Mouse (Mus musculus) MEL (cell line): ENCODE measurements around the gene Trim2. TPM values are rescaled to one million over a fixed set of nuclear protein-coding genes. Genes with fewer than 3 reads are reported as not detected.

Source experiments
- DNase-seq: peaks from one replicate; pipeline ENCODE4 v3.0.0; 2011; ENCODE audit warnings: low read depth, low spot score
- H3K27ac ChIP-seq: 2 replicates; pipeline ENCODE4 v1.5.1; 2012; ENCODE audit warnings: low read depth, mild to moderate bottlenecking, control low read depth, low read length, moderate library complexity; ENCODE audit not compliant: control insufficient read depth
- H3K27me3 ChIP-seq, 2 experiments: fragments of 150-350 bp in 1 of 2; sonication (generic) in 1 of 2; 2 replicates each; pipeline ENCODE4 v1.6.1; 2012; ENCODE audit warnings: low read length in 2 of 2, mild to moderate bottlenecking in 2 of 2, improper control_type of control experiment in 1 of 2, moderate library complexity in 1 of 2; ENCODE audit not compliant: insufficient read depth in 2 of 2, control insufficient read depth in 1 of 2
- H3K36me3 ChIP-seq, 2 experiments: 2 replicates each; pipeline ENCODE4 v1.6.1; 2012 to 2014; ENCODE audit warnings: low read length in 2 of 2, improper control_type of control experiment in 1 of 2, inconsistent platforms in 1 of 2, mild to moderate bottlenecking in 1 of 2; ENCODE audit not compliant: insufficient read depth in 2 of 2, control insufficient read depth in 1 of 2
- H3K4me1 ChIP-seq, 2 experiments: fragments of 150-350 bp in 1 of 2; sonication (generic) in 1 of 2; 2 replicates each; pipeline ENCODE4 v1.6.1; 2012; ENCODE audit warnings: low read length in 2 of 2, improper control_type of control experiment in 1 of 2, mild to moderate bottlenecking in 1 of 2; ENCODE audit not compliant: insufficient read depth in 2 of 2, control insufficient read depth in 1 of 2
- H3K4me3 ChIP-seq, 2 experiments: fragments of 150-350 bp in 1 of 2; sonication (generic) in 1 of 2; 2 replicates each; pipeline ENCODE4 v1.5.1; 2012; ENCODE audit warnings: low read depth in 2 of 2, low read length in 2 of 2, mild to moderate bottlenecking in 2 of 2, moderate library complexity in 2 of 2, control low read depth in 1 of 2, improper control_type of control experiment in 1 of 2; ENCODE audit not compliant: control insufficient read depth in 1 of 2, insufficient read depth in 1 of 2
- H3K79me2 ChIP-seq: 2 replicates; pipeline ENCODE4 v1.6.1; 2012; ENCODE audit warnings: mild to moderate bottlenecking, low read length, moderate library complexity; ENCODE audit not compliant: control insufficient read depth, poor library complexity, insufficient read depth
- H3K9ac ChIP-seq: 2 replicates; pipeline ENCODE4 v1.6.1; 2012; ENCODE audit warnings: low read depth, mild to moderate bottlenecking, control low read depth, low read length, moderate library complexity; ENCODE audit not compliant: control insufficient read depth, poor library complexity, severe bottlenecking
- H3K9me3 ChIP-seq: fragments of 150-350 bp; sonication (generic); replicated peaks from 2 replicates; pipeline ENCODE4 v1.6.1; 2012; ENCODE audit warnings: mild to moderate bottlenecking, low read length, improper control_type of control experiment, moderate library complexity; ENCODE audit not compliant: insufficient read depth
- BHLHE40 ChIP-seq: IDR thresholded peaks from 2 replicates; pipeline ENCODE4 v1.6.1; 2012; ENCODE audit warnings: low read depth, mild to moderate bottlenecking, inconsistent platforms, low read length, improper control_type of control experiment, borderline replicate concordance
- CHD1 ChIP-seq: IDR thresholded peaks from 2 replicates; pipeline ENCODE4 v1.6.1; 2012; ENCODE audit warnings: low read depth, mild to moderate bottlenecking, inconsistent platforms, low read length, improper control_type of control experiment
- CHD2 ChIP-seq: IDR thresholded peaks from 2 replicates; pipeline ENCODE4 v1.6.1; 2011; ENCODE audit warnings: low read length, improper control_type of control experiment
- CTCF ChIP-seq, 3 experiments: IDR thresholded peaks in 2 of 3; conservative IDR thresholded peaks in 1 of 3; 2 replicates each; pipeline ENCODE4 v1.5.1; 2011 to 2012; ENCODE audit warnings: low read length in 3 of 3, low read depth in 2 of 3, mild to moderate bottlenecking in 2 of 3, improper control_type of control experiment in 1 of 3, inconsistent platforms in 1 of 3, mixed read lengths in 1 of 3, moderate library complexity in 1 of 3; ENCODE audit not compliant: control insufficient read depth in 1 of 3, insufficient read depth in 1 of 3, poor library complexity in 1 of 3, severe bottlenecking in 1 of 3
- E2F4 ChIP-seq: IDR thresholded peaks from 2 replicates; pipeline ENCODE4 v1.6.1; 2011; ENCODE audit warnings: low read depth, low read length, improper control_type of control experiment, borderline replicate concordance
- EP300 ChIP-seq, 2 experiments: IDR thresholded peaks; 2 replicates each; pipeline ENCODE4 v1.6.1; 2011; ENCODE audit warnings: improper control_type of control experiment in 2 of 2, low read length in 2 of 2, low read depth in 1 of 2, mild to moderate bottlenecking in 1 of 2
- GABPA ChIP-seq: IDR thresholded peaks from 2 replicates; pipeline ENCODE4 v1.6.1; 2012; ENCODE audit warnings: low read depth, mild to moderate bottlenecking, inconsistent platforms, low read length, improper control_type of control experiment, moderate library complexity
- GATA1 ChIP-seq: IDR thresholded peaks from 2 replicates; pipeline ENCODE4 v1.6.1; 2011; ENCODE audit warnings: low read depth, low read length, improper control_type of control experiment
- HCFC1 ChIP-seq: IDR thresholded peaks from 2 replicates; pipeline ENCODE4 v1.6.1; 2012; ENCODE audit warnings: low read depth, mild to moderate bottlenecking, inconsistent platforms, low read length, improper control_type of control experiment, moderate library complexity
- MAX ChIP-seq: IDR thresholded peaks from 2 replicates; pipeline ENCODE4 v1.6.1; 2011; ENCODE audit warnings: low read length, improper control_type of control experiment
- MAZ ChIP-seq: IDR thresholded peaks from 2 replicates; pipeline ENCODE4 v1.6.1; 2012; ENCODE audit warnings: low read depth, mild to moderate bottlenecking, inconsistent platforms, low read length, improper control_type of control experiment
- MEF2A ChIP-seq: IDR thresholded peaks from 2 replicates; pipeline ENCODE4 v1.6.1; 2014; ENCODE audit warnings: low read depth, mild to moderate bottlenecking, inconsistent platforms, low read length, improper control_type of control experiment; ENCODE audit not compliant: poor library complexity, insufficient replicate concordance, severe bottlenecking; ENCODE audit errors: extremely low read depth
- MXI1 ChIP-seq: IDR thresholded peaks from 2 replicates; pipeline ENCODE4 v1.6.1; 2011; ENCODE audit warnings: mild to moderate bottlenecking, low read depth, low read length, improper control_type of control experiment
- POLR2A ChIP-seq, 2 experiments: IDR thresholded peaks; 2 replicates each; pipeline ENCODE4 v1.6.1; 2011 to 2012; ENCODE audit warnings: low read length in 2 of 2, mild to moderate bottlenecking in 2 of 2, control low read depth in 1 of 2, improper control_type of control experiment in 1 of 2, low read depth in 1 of 2, moderate library complexity in 1 of 2; ENCODE audit not compliant: control insufficient read depth in 1 of 2, insufficient read depth in 1 of 2, poor library complexity in 1 of 2
- POLR2AphosphoS5 ChIP-seq: IDR thresholded peaks from 2 replicates; pipeline ENCODE4 v1.6.1; 2012; ENCODE audit warnings: low read depth, borderline replicate concordance, mild to moderate bottlenecking, inconsistent platforms, low read length, moderate library complexity, mixed read lengths
- RAD21 ChIP-seq: IDR thresholded peaks from 2 replicates; pipeline ENCODE4 v1.6.1; 2011; ENCODE audit warnings: mild to moderate bottlenecking, low read depth, low read length, improper control_type of control experiment
- TBP ChIP-seq: IDR thresholded peaks from 2 replicates; pipeline ENCODE4 v1.8.0; 2011; ENCODE audit warnings: low read depth, low read length, improper control_type of control experiment
- TCF12 ChIP-seq: IDR thresholded peaks from 2 replicates; pipeline ENCODE4 v1.6.1; 2014; ENCODE audit warnings: low read depth, mild to moderate bottlenecking, inconsistent platforms, low read length, improper control_type of control experiment, moderate library complexity
- UBTF ChIP-seq: IDR thresholded peaks from 2 replicates; pipeline ENCODE4 v1.6.1; 2012; ENCODE audit warnings: low read depth, mild to moderate bottlenecking, inconsistent platforms, low read length, improper control_type of control experiment, moderate library complexity, borderline replicate concordance; ENCODE audit not compliant: insufficient read depth
- ZC3H11A ChIP-seq: IDR thresholded peaks from 2 replicates; pipeline ENCODE4 v1.6.1; 2012; ENCODE audit warnings: low read depth, mild to moderate bottlenecking, inconsistent platforms, low read length, improper control_type of control experiment
- ZKSCAN1 ChIP-seq: IDR thresholded peaks from 2 replicates; pipeline ENCODE4 v1.6.1; 2012; ENCODE audit warnings: low read depth, mild to moderate bottlenecking, inconsistent platforms, low read length, improper control_type of control experiment, moderate library complexity
- polyA plus RNA-seq, 2 experiments: library from polyadenylated mRNA; stranded (reverse) in 1 of 2; unstranded in 1 of 2; fragments of >175 nt in 1 of 2; fragments of >200 nt in 1 of 2; gene quantifications; 2 replicates each; pipeline versions ENCODE4 v1.2.1 to v1.2.4; 2012; ENCODE audit warnings: low replicate concordance in 2 of 2, low read depth in 1 of 2; ENCODE audit not compliant: insufficient read length in 2 of 2, insufficient read depth in 1 of 2, missing spikeins in 1 of 2
- total RNA-seq: library from RNA; depleted of rRNA; stranded (reverse); fragments of 300-350 nt; gene quantifications from 2 replicates; pipeline ENCODE4 v1.2.3, GENCODE M21; 2012

Trim2 gene
- total and polyA plus RNA-seq, 3 experiments, result 1.7 to 4.4 TPM; not detected in 1

GRCm38 (mm10) chr3:84206106-84206505, 100.6 kb downstream of the Trim2 start:
- no peaks in the 10 kb centered on the region for H3K36me3 ChIP-seq
- no peaks in the 10 kb centered on the region for H3K27me3 ChIP-seq
- H3K9ac ChIP-seq, result no peak overlapping the region
- no peaks in the 10 kb centered on the region for H3K4me1 ChIP-seq
- no peak overlapping the region for H3K4me3 ChIP-seq
- H3K9me3 ChIP-seq, result no peaks in the 10 kb centered on the region
- DNase-seq, result no peak
- TF ChIP-seq UBTF (no peak), TCF12 (no peak)
- H3K79me2 ChIP-seq, result no peaks in the 10 kb centered on the region
- H3K27ac ChIP-seq, result no peak overlapping the region

DNA sequence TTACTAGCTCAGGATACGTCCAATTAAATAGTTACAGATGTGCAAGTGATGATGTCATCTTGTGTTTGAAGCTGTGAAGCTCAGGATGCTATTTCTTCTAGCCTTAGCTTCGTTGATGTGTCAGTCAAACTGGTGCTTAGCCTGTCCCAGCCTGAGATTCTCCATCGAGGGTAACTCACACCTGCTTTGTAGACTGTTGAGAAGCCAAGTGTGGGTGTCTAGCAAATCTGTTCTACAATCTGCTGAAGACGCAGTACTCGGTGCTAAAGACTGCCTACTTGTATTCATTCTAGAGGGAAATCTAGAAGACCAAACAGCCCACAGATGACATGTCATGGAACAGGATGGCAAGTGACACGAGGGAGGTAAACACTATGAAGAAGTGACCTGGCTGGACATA, 101.0 kb downstream of the Trim2 start:
- H3K4me3 ChIP-seq, result no peak overlapping the region
- no peaks in the 10 kb centered on the region for H3K36me3 ChIP-seq
- DNase-seq, result no peak
- no peaks in the 10 kb centered on the region for H3K9me3 ChIP-seq
- no peak overlapping the region for H3K9ac ChIP-seq
- no peak for TF ChIP-seq CHD1
- TF ChIP-seq POLR2A (IDR thresholded peaks at IDR 0.05; ENCODE audit: control insufficient read depth in 1 of 2, insufficient read depth in 1 of 2, low read depth in 1 of 2, low read length in 2 of 2, poor library complexity in 1 of 2), result no peak
- TF ChIP-seq ZC3H11A, result no peak
- TF ChIP-seq POLR2AphosphoS5, result no peak
- TF ChIP-seq RAD21, result no peak
- TF ChIP-seq E2F4, result no peak
- TF ChIP-seq BHLHE40, result no peak
- TF ChIP-seq TBP, result no peak
- no peak for TF ChIP-seq MEF2A
- TF ChIP-seq EP300 (IDR thresholded peaks at IDR 0.05; ENCODE audit: low read depth in 1 of 2, low read length in 2 of 2), result no peak
- no peak for TF ChIP-seq MXI1
- TF ChIP-seq GABPA, result no peak
- TF ChIP-seq GATA1, result no peak
- TF ChIP-seq CTCF (IDR thresholded peaks at IDR 0.05 in 2 of 3, conservative IDR thresholded peaks at IDR 0.05 in 1 of 3; ENCODE audit: control insufficient read depth in 1 of 3, insufficient read depth in 1 of 3, low read depth in 2 of 3, low read length in 3 of 3, poor library complexity in 1 of 3, severe bottlenecking in 1 of 3), result no peak
- no peak for TF ChIP-seq HCFC1
- no peak for TF ChIP-seq MAZ
- TF ChIP-seq CHD2, result no peak
- no peak for TF ChIP-seq ZKSCAN1
- no peak for TF ChIP-seq MAX
- TF ChIP-seq, all 39 proteins: peak for 0
- Histone ChIP-seq H3K79me2 (no peaks in the 10 kb centered on the region), H3K4me1 (no peaks in the 10 kb centered on the region), H3K27ac (no peak overlapping the region), H3K27me3 (no peaks in the 10 kb centered on the region)
